Mouse (Mus musculus): Measurements from ENCODE around the gene Hmg20a.

- TF ChIP-seq CTCF (IDR thresholded peaks at IDR 0.05) = no peak
- no peak for TF ChIP-seq EP300 (IDR thresholded peaks at IDR 0.05)
These were observed 13.8 kb upstream of the Hmg20a start for GRCm38 (mm10) chr9:56404619-56405018.

All from lung, postnatal 0 days (tissue).